Mouse (Mus musculus): ENCODE measurements at regions not wholly inside any gene's neighbourhood (a gene's known extent, or its start where the extent isn't known, plus 50 kb on each side); places are given as distances from the start of the nearest gene placed in this dataset.

DNA sequence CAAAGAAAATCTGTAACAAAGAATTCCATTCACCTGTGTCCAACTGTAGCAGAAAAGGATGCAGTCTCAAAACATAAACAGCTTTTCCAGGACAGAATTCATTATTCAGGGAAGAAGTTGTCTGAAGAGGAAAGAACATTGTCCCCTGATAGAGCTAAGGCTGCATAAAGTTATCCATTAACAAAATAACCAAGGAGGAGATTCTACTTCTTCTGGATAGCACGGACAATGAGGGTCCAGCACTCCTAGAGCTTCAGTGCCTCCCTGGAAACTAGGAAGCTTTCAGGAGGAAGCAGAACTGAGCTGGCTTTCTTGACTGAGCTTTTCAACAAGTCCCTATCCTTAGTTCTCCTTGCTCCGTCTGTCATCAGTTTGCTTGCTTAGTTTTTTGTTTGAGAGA is 55.2 kb upstream of the Egfr start:
- Histone ChIP-seq H3K4me3 (ENCODE audit: low read depth, low read length) (no peak overlapping the region), H3K27me3 (ENCODE audit: control insufficient read depth, insufficient read depth, low read length) (no peaks in the 10 kb centered on the region), H3K4me1 (ENCODE audit: control insufficient read depth, insufficient read depth, insufficient read length, low read length) (no peaks in the 10 kb centered on the region), H3K27ac (ENCODE audit: insufficient read depth, low read depth, low read length) (no peak overlapping the region), H3K36me3 (ENCODE audit: control insufficient read depth, insufficient read depth, low read length) (no peaks in the 10 kb centered on the region)
- TF ChIP-seq CTCF (IDR thresholded peaks at IDR 0.05; ENCODE audit: extremely low read depth, insufficient read length, insufficient replicate concordance, low read depth, low read length) (no peak), POLR2A (IDR thresholded peaks at IDR 0.05; ENCODE audit: low read depth, low read length) (no peak)
- WGBS = 46% methylated on average over 2 of the region's 2 CpGs

DNA sequence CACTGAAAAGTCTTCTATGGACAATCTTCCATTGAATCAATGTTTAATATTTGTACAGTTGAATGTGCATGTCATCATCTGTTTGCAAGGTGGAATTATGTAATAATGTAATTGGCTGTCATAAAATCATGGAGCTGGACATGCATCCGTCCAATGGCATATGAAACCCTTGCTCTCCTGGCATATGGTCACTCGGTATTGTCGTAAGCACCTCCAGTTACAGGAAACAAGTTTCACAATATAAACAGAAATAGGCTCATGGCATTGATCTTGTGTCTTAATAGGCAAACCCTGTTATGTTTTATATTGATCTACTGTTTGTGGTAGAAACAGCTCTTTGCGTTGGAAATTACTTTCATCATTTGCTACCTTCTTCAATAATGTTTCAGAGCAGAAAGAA is 50.2 kb upstream of the Egfr start:
- Histone ChIP-seq H3K27ac (ENCODE audit: insufficient read depth, low read depth, low read length) (no peak overlapping the region), H3K27me3 (ENCODE audit: control insufficient read depth, insufficient read depth, low read length) (no peaks in the 10 kb centered on the region)
- WGBS = 62% methylated on average over 4 of the region's 4 CpGs

More for the DNA sequence above, 50.2 kb upstream of the Egfr start:
- TF ChIP-seq CTCF (IDR thresholded peaks at IDR 0.05; ENCODE audit: extremely low read depth, insufficient read length, insufficient replicate concordance, low read depth, low read length) (no peak), POLR2A (IDR thresholded peaks at IDR 0.05; ENCODE audit: low read depth, low read length) (no peak)
- H3K4me1 ChIP-seq (ENCODE audit: control insufficient read depth, insufficient read depth, insufficient read length, low read length) = no peaks in the 10 kb centered on the region
- H3K36me3 ChIP-seq (ENCODE audit: control insufficient read depth, insufficient read depth, low read length) = no peaks in the 10 kb centered on the region
- H3K4me3 ChIP-seq (ENCODE audit: low read depth, low read length) = no peak overlapping the region

Measured in small intestine, adult 2 months (tissue).